Mouse (Mus musculus) megakaryocyte-erythroid progenitor cell, adult 5-6 weeks (primary cell): ENCODE measurements around the gene Tent2. TPM values are rescaled to one million over a fixed set of nuclear protein-coding genes. Genes with fewer than 3 reads are reported as not detected.
"Not testable (repeated sequence)": the region's sequence is repeated elsewhere in the genome, so short reads cannot be mapped to it uniquely, and the experiment has no call there.

Source experiments
- ATAC-seq: replicated peaks from 2 replicates; pipeline ENCODE4 v1.8.0; 2016; ENCODE audit warnings: mild to moderate bottlenecking, inconsistent platforms; ENCODE audit not compliant: severe bottlenecking, poor library complexity, low FRiP score, low TSS enrichment
- total RNA-seq, 2 experiments: library from RNA; stranded (forward) in 1 of 2; stranded (reverse) in 1 of 2; fragments of 200-1000, 215-1000 nt in 1 of 2; fragments of >200 nt in 1 of 2; fragmentation: Nextera tagmentation in 1 of 2; gene quantifications; 2 replicates each; pipeline ENCODE4 v1.2.3; 2014 to 2017

The Tent2 gene
- total RNA-seq (2014; fragmentation: Nextera tagmentation) (60.7 and 76.1 TPM in 2 replicates), total RNA-seq (2017) (28.2 and 44.2 TPM in 2 replicates)

DNA sequence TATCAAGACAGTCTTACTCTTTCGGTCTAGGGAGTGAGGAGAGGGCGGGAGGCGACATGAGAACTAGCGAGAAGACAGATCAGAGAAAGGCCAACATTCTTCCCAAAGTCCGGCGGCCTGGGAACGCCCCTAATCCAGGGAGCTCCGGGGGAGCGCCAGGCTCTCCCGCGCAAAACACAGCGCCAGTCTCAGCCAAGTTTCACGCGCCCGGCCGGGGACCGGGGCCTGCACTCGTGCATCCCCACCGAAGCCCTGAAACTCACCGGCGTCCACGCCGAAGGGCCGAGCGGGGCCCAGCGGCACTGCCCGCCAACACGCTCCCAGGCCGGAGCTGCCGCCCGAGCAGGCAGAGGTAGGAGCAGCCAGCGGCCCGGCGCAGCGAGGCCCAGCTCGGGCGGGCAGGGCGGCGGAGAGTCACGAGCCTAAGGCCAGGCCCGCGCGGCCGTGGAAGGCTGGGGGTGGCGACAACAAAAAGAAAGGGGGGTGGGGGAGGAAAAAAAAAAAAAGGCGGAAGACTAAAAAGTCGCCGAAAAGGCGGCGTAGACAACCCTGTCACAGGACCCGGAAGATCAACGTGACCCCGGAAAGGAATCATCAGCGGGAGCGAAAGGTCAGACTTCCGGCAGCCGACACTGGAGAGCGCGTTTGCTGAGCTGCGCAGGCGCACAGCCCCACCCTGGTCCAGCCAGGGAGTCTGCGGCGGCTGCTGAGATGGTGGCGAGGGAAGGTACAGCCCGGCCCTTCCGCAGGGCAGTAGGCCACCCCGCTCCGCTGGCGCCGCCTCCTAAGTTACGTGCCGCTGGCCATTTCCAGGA is at the start of gene Tent2:
Gene Tent2 (minus strand): TSS at position 555 of the 815 bp plus-strand sequence.
- ATAC-seq = peak; percentile 98

DNA sequence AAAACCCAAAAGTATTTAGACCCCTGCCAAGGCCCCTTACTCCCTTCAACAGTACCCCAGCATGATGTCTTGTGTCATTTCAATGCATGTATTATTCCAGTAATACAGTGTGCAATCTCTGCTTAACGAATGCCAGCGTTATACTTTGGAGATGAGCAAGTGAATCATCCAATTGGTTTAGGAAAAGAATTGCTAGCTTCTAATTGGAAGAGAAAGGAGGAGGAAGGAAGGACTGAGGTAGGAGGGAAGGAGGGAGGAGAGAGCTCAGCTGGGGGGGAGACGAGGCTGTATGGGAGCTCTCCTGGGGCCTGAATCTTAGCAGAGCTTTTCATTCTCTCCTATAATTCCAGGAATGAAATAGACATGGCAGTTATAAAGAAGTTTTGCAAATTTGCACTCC is 49.0 kb upstream of the Tent2 start:
- ATAC-seq = no peak

DNA sequence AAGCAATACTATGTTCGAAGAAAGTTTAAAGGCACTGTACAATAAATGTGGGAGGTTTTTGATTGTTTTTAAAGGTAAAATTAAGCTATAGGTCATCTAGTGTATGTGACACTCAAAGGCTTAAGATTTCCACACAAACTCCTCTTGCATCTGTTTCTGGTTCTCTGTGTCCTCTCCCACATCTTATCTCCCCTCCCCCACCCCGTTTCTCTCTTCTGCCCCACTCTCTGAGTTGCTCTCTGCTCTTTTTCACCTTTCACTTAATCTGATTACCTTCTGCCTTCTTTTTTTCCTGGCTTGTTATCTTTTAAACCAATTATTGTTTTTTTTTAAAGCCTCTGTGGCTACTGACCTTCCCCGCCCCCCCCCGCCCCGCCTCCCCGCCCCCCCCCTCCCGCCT is 47.4 kb upstream of the Tent2 start:
- no peak for ATAC-seq

DNA sequence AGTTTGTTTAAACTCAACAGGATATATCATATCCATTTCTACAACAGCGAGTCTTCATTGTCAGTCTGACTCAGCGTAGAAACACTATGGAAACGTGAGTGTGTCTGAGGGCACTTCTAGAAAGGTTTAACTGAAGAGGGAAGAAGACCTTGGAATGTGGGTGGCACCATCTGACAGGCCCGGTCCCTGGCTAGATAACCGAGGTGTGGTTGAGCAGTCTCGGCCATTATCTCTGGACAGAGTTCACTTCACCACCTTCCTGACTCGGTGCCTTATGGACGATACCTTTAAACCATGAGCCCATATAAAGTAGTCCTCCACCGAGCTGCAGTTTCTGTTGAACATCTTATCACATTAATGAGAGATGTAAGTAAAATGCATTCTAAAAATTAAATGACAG is 46.9 kb upstream of the Tent2 start:
- peak; percentile 62 for ATAC-seq

DNA sequence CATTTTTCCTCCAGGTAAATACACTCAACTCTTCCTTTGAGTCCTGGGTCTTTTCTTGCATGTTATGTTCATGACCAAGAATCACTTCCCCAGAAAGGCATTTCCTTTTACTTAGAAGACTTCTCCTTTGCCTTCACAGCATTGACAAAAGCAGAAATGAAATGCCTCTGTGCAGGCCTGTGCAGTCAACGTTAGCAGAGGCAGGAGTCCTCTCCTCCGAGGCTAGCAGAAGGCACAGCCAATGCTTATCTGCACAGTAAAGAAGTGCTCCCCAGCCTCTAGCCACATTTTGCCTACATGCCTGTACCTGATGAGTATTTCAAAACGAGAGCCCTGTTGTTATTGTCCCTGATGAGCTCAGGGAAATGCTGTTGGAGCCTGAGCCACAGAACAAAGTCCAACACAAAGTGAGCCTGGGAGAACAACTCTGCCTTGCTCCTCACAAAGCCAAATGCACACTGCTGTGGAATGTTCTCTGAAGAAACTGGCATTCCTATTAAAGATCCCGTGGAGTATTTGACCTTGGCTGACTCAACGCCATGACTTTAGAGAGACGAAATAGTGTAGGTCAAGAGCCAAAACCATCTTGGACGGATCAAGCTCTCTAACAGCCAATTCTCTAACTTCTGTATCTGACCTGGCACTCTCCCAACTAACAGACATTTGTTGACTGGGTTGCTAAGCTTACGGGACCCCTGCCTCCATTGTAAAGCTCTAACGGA is 45.7 kb upstream of the Tent2 start:
- peak; percentile 51; the same call in 1 of the 2 replicates for ATAC-seq

DNA sequence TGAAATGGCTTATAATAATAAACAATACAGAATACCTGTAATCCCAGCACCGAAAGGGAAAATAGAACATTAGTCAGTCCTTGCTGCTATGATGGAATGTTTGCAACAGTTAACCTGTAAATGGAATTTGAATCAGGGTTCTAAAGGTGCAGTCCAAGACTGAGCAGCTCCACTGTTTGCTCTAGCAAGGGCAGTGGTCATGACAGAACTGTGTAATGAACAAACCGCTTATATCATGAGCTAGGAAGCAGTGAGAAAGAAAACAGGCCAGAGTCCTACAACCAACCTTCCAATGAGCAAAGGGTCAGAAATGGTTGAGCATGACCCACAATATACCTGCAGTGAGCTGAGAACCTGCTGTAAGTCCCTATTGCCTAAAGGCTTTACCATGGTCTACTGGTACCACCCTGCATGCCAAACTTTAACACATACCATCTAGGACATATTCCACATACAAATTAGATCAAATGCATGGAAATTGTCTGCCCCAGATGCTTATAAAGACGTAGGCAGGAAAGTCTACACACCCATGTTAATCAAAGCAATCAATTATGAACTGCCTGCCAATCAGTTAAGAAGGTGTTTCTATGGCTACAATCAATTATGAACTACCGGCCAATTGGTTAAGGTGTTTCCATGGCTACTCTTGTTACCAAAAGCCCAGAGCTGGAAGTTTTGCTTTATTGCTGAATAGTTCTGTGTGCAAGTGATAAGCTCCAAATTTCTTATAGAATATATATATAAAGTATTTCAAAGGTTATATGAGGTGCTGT is 42.3 kb upstream of the Tent2 start:
- no peak for ATAC-seq

DNA sequence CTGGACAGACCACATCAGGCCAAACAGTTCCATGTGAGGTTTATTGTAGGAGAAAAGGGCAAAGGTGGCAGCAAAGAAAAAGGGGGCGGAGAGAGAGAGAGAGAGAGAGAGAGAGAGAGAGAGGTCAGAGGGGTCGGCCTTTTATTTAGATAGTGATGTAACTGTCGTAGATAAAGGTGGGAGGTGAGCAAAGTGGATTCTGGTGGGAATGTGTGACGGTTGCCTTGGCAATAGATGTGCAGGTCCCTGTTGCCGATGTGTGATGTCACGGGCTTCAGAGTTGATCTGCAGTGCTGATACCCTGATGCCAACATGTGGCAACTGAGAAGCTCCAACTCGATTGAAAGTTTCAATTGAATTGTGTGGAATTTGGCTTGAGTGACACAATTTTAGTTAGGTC is 40.1 kb upstream of the Tent2 start:
- ATAC-seq = no peak

DNA sequence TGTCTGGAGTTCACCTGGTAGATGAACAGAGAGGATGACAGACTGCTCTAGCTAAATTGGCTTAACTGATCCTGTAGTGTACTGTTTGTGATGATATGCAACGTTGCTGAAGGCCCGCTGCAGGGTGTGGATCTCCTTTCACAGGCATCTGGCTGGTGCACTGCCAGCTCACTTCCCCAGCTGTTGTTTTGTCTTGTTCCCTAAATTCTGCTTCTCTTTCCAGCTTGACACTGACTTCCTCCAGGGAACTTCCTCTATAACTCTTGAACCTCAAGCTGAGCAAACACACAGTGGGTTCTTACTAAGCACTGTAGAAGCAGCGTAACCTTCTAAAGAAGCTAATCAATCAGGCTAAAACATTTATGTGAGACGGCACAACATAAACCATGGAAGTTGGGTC is 38.8 kb upstream of the Tent2 start:
- ATAC-seq = peak; percentile 37; the same call in 1 of the 2 replicates

DNA sequence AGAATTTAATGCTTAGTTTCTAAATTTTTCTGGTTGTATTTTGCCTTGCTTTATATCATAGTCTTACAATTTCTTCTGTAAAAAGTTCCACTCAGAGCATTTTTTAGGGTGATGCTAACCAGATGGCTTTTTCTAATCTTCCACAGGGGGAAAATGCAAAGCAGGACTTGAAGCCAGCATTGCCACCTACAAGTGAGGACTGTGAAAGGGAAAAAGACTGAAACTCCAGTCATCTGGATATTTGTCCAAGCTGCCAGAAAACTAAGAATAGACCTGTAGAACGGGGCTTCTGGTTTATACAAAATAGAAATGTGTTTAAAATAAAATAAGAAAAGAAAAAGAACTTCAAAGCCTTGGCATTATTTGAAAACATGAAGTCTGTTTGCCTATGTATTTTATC is 19.6 kb upstream of the Tent2 start:
- ATAC-seq = no peak

DNA sequence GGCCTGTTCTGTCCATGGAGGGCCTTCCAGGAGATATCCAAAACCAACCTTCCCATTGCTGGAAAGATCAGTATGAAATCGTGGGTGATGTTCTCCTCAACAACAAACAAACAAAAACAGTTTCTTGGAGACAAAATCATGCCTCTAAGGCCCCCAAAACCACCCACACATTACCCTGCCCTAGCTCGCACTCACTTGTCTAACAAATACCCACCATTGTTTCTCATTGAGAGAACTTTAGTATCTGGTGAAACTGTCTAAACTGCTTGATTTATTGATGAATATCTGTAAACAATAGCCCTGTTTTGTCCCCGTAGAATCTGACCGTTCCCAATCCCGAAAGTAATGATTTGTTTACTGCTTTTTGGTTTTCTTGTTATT is 451 bp upstream of the Tent2 start:
- no peak for ATAC-seq

DNA sequence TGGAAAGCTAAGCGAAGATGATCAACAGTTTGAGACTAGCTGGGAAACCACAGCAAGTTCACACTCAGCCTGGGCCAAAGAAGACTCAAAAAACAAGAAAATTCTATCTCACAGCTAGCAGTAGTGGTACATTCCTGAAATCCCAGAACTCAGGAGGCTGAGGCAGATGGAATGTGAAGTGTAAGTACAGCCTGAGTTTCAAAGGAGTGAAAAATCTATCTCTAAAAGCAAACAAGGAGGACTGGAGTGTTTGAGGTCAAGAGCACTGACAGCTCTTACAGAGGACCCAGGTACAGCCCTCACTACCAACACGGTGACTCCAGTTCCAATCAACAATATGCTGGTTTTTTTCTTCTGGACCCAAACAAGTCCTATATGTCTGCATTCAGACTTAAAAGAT is 2.8 kb downstream of the Tent2 start:
- no peak for ATAC-seq

DNA sequence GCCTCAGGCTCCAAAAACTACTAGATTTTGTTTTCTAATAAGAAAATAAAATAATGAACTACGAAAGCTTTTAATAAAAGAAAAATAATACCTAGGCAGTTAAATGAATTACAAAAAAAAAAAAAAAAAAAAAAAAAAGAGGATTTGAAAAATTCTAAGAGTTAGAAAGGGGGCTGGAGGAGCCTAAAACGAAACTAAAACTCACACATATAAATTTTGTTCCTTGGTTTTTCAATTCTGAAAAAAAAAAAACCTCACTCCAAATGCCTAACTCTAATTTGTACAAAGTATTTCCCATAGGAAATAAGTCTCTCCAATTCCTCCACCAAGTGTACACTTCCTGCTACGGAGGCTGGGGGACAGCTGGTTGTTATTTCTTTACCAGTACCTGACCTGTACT is 3.4 kb downstream of the Tent2 start:
- no peak for ATAC-seq

DNA sequence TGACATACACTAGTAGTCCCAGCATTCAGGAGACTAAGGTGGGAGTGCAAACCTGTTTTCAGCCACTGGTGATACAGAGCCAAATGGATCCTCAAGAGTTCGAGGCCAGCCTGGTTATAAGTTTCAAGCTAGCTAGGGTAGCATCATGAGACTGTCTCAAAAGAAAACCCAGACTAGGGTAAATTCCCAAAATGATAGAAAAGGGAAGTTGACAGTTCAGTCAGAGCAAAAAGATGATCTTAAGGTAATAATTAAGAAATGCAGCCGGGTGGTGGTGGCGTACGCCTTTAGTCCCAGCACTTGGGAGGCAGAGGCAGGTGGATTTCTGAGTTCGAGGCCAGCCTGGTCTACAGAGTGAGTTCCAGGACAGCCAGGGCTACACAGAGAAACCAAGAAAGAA is 4.4 kb downstream of the Tent2 start:
- ATAC-seq = not testable (repeated sequence)

DNA sequence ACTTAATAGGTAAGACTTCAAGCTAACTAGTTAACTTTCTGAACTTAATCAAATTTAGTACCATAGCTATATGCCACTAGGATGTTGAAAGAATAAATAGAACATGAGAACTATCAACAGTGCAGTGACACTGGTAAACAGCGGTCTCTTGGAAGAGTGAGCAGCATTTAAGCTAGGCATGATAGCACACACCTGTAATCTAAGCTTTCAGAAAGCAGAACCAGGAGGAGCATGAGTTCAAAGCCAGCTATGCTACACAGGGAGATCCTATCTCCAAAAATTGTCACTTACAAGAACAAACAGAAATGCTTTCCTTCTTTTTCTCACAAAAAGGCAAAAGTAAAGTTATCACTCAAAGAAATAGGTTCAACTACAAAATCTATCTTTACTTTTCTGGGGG is 11.8 kb downstream of the Tent2 start:
- no peak for ATAC-seq

DNA sequence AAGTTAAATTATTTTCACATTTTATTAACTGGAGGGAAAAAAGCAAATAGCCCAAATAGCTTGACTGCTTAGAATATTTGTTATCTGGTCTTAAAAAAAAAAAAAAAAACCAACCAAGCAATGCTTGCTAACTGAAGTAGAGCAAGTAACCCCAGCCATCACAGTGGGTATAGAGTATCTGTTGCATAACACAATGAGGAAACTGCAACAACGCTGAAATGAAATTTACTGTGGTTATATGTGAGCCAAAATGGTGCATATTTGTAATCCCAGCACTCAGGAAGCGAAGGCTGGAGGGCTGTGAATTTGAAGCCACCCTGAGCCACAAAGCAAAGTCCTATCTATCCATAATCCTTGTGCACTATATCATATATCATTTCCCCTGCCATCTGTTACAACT is 12.7 kb downstream of the Tent2 start:
- no peak for ATAC-seq

DNA sequence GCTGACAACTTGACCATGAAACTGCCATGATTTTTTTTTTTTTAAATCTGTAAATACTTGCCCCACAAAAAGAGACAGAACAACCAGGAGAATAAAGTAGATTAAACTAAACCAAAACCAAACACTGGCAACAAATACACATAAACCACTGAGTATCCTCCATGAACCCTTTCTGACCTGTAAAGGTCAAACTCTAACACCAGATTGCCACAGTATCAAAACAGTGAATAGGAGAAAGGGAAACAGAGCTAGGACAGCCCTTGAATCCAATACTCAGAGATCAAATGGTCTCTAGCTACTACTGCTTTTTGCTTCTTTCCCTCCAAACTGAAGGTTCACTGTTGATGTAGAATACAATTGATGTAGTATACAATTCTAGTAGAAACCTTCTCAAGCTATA is 14.6 kb downstream of the Tent2 start:
- ATAC-seq = no peak

DNA sequence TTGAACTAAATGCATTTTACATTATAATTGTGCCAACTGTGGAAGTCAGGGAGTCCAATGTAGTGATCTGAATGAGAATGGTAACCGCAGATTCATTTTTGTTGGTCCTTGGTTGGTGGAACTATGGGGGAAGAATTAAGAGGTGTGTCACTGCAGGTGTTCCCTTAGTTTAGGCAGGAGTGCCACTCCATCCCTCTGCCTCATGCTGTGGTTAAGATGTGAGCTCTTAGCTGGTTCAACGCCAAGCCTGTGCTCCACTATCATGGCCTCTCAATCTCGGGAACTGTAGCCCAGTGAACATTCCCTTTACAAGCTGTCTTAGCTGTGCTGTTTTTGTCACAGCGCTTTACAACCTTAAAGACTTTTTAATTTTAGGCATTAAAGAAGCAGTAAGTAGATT is 28.9 kb downstream of the Tent2 start:
- no peak for ATAC-seq

DNA sequence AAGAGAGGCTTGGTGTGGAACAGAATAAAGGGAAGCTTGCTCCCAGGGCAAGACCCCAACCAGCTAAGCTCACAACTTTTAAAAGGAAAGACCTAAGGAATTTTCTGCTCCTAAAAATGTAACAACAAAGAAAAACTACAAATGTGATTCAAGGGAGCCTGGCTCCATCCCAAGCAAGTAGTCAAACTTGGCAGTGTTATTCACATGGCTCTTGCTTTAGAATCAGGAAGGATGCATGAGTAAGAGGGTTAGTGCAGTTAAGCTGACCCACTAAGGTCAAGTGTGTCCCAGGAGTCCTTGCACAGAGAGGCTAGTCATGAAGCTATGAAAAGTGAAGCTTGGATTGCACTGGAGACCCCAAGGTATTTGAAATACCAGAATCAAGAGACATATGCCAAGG is 29.7 kb downstream of the Tent2 start:
- no peak for ATAC-seq

DNA sequence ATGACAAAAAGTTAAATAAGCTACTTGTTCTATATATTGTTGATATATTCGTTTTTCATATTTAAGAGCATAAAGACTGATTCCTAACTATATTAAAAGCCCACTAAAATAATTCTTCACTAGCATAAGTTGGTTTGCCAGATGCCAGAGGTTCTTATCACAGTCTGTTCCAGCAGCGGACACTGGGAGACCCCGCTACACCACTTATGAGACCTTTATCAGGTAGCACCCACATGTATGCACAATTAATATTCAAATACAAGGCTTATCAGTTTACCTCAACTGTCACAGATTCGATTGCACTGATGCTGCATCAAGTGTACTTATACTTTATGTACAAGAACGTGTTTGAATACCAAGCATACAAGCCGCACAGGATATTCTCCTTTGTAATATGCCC is 33.9 kb downstream of the Tent2 start:
- ATAC-seq = peak; percentile 86

DNA sequence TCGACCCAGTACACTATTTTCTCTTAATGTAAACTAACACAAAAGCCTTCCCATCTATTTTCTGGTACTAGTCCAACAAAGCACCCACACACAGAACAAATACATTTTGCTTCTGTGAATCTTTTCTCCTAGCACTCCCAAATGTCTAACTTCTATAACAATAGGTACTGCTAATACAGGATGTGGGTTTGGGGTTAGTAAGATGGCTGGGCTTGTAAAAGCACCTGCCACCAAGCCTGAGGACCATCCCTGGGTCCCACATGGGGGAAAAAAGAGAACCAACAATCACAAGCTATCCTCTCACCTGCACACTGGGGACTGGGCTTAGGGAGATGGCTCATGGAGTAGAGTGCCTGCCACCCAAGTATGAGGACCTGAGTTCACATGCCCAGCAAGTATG is 38.9 kb downstream of the Tent2 start:
- no peak for ATAC-seq
